Mouse (Mus musculus): ENCODE measurements around the gene Gm20388. TPM values are rescaled to one million over a fixed set of nuclear protein-coding genes. Genes with fewer than 3 reads are reported as not detected.

Gene Gm20388
- polyA plus RNA-seq, 1 experiment from 2014 or later = not detected

- WGBS = 79% methylated on average over 16 of the region's 16 CpGs
Observed at GRCm38 (mm10) chr8:120161658-120162403, 251.2 kb downstream of the Gm20388 start.

GRCm38 (mm10) chr8:120162404-120162752 lies 251.7 kb downstream of the Gm20388 start:
- DNase-seq (ENCODE audit: low spot score, missing footprints) (no peak), ATAC-seq (ENCODE audit: low FRiP score) (no peak)
- 86% methylated on average over 5 of the region's 5 CpGs for WGBS
- H3K9ac ChIP-seq (ENCODE audit: low read length) = no peak overlapping the region
- H3K4me3 ChIP-seq (ENCODE audit: low read depth, low read length) = no peak overlapping the region
- H3K27me3 ChIP-seq (ENCODE audit: control insufficient read depth, insufficient read depth, low read length) = no peaks in the 10 kb centered on the region; the same call in 1 of the 2 replicates
- no peaks in the 10 kb centered on the region for H3K36me3 ChIP-seq (ENCODE audit: control insufficient read depth, insufficient read depth, low read length)
- H3K4me1 ChIP-seq (ENCODE audit: control insufficient read depth, insufficient read depth, low read length) = no peaks in the 10 kb centered on the region
- H3K9me3 ChIP-seq (ENCODE audit: control insufficient read depth, low read length) = no peaks in the 10 kb centered on the region
- H3K4me2 ChIP-seq = no peak overlapping the region
- no peak overlapping the region for H3K27ac ChIP-seq (ENCODE audit: low read depth, low read length)

More at GRCm38 (mm10) chr8:120161658-120162403, 251.2 kb downstream of the Gm20388 start:
- Histone ChIP-seq H3K4me1 (ENCODE audit: control insufficient read depth, insufficient read depth, low read length) (no peaks in the 10 kb centered on the region), H3K36me3 (ENCODE audit: control insufficient read depth, insufficient read depth, low read length) (no peaks in the 10 kb centered on the region), H3K4me3 (ENCODE audit: low read depth, low read length) (no peak overlapping the region), H3K9ac (ENCODE audit: low read length) (no peak overlapping the region; the same call in 1 of the 2 replicates), H3K9me3 (ENCODE audit: control insufficient read depth, low read length) (no peaks in the 10 kb centered on the region), H3K27me3 (ENCODE audit: control insufficient read depth, insufficient read depth, low read length) (no peaks in the 10 kb centered on the region), H3K4me2 (no peak overlapping the region), H3K27ac (ENCODE audit: low read depth, low read length) (no peak overlapping the region)
- ATAC-seq (ENCODE audit: low FRiP score) (no peak), DNase-seq (ENCODE audit: low spot score, missing footprints) (no peak)

DNA sequence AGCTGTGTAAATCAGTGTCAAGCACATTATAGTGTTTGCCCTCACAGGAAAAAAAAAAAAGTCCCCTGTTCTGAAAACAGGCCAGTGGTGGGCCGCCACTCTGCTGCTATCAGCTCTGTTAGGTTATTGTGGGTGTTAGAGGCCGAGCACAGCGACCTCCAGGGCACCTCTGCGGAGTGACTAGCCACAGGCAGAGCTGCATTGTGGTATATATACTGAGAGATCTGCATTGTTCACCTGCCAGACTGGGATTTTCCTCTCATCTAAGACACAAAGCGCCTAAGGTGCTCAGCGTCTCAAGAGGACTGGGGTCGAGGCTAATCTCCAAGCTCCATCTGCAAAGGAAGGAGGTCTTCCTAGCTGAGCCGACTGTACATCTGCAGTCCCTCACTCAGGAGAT lies 252.7 kb downstream of the Gm20388 start:
- H3K9ac ChIP-seq (ENCODE audit: low read length) = no peak overlapping the region
- 64% methylated on average over 8 of the region's 8 CpGs for WGBS
- no peak overlapping the region for H3K4me2 ChIP-seq
- H3K36me3 ChIP-seq (ENCODE audit: control insufficient read depth, insufficient read depth, low read length) = no peaks in the 10 kb centered on the region
- H3K9me3 ChIP-seq (ENCODE audit: control insufficient read depth, low read length) = no peaks in the 10 kb centered on the region
- no peak for ATAC-seq (ENCODE audit: low FRiP score)
- no peak for DNase-seq (ENCODE audit: low spot score, missing footprints)
- H3K27me3 ChIP-seq (ENCODE audit: control insufficient read depth, insufficient read depth, low read length) = no peaks in the 10 kb centered on the region; the same call in 1 of the 2 replicates
- H3K4me3 ChIP-seq (ENCODE audit: low read depth, low read length) = no peak overlapping the region
- no peak overlapping the region for H3K27ac ChIP-seq (ENCODE audit: low read depth, low read length)
- peaks cover 5% of the 10 kb centered on the region; the same call in 1 of the 2 replicates for H3K4me1 ChIP-seq (ENCODE audit: control insufficient read depth, insufficient read depth, low read length)

DNA sequence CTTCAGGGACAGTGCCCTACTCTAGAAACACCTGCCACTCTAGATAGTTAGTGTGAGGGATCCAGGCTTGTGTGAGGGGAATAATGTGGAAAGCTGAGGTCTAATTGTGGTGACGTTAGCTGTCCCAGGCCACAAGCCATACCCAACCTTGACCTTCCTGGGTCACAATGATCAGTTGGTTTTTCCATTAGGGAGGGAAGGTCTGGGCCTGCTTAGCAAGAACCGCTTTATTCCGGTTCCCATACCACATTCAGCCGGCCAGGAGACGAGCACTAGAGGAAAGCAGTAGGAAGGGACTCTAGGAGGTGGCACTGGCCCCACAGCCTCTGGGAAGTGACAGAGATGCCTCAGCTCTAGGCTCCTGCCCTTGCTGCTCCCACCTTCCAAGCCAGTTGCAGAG lies 253.4 kb downstream of the Gm20388 start:
- 81% methylated on average over 5 of the region's 5 CpGs for WGBS
- no peaks in the 10 kb centered on the region; the same call in 1 of the 2 replicates for H3K27me3 ChIP-seq (ENCODE audit: control insufficient read depth, insufficient read depth, low read length)
- H3K4me1 ChIP-seq (ENCODE audit: control insufficient read depth, insufficient read depth, low read length) = peaks cover 5% of the 10 kb centered on the region; the same call in 1 of the 2 replicates

DNA sequence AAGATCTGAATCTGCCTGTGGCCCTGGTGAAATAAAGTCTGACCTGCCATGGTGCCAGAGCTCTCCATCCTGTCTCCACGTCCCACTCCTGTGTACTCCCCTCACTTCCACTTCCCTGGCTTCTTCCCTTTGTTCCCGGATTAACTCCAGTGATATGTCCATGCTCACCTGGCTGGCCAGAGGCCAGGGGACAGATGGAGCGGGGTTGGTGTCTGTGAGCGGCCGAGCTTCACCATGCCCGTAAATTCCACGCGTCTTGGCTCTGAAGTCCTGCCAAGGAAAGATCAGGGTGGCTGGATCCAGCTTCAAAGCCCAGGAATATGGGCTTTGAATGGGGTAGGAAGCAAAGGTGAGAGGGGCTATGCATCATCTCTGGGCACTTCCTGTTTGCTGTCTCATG lies 256.5 kb downstream of the Gm20388 start:
- no peaks in the 10 kb centered on the region for H3K36me3 ChIP-seq (ENCODE audit: control insufficient read depth, insufficient read depth, low read length)
- no peak overlapping the region for H3K4me3 ChIP-seq (ENCODE audit: low read depth, low read length)
- WGBS = 91% methylated on average over 8 of the region's 8 CpGs
- no peaks in the 10 kb centered on the region; the same call in 1 of the 2 replicates for H3K27me3 ChIP-seq (ENCODE audit: control insufficient read depth, insufficient read depth, low read length)
- peaks cover 10% of the 10 kb centered on the region; the same call in 1 of the 2 replicates for H3K4me1 ChIP-seq (ENCODE audit: control insufficient read depth, insufficient read depth, low read length)
- no peaks in the 10 kb centered on the region for H3K9me3 ChIP-seq (ENCODE audit: control insufficient read depth, low read length)
- H3K9ac ChIP-seq (ENCODE audit: low read length) = no peak overlapping the region
- no peak overlapping the region for H3K4me2 ChIP-seq
- H3K27ac ChIP-seq (ENCODE audit: low read depth, low read length) = no peak overlapping the region
- ATAC-seq (ENCODE audit: low FRiP score) = no peak
- DNase-seq (ENCODE audit: low spot score, missing footprints) = no peak

More for the DNA sequence above, 253.4 kb downstream of the Gm20388 start:
- Histone ChIP-seq H3K9ac (ENCODE audit: low read length) (no peak overlapping the region), H3K36me3 (ENCODE audit: control insufficient read depth, insufficient read depth, low read length) (no peaks in the 10 kb centered on the region), H3K4me3 (ENCODE audit: low read depth, low read length) (no peak overlapping the region), H3K4me2 (no peak overlapping the region), H3K9me3 (ENCODE audit: control insufficient read depth, low read length) (no peaks in the 10 kb centered on the region), H3K27ac (ENCODE audit: low read depth, low read length) (no peak overlapping the region)
- ATAC-seq (ENCODE audit: low FRiP score) (no peak), DNase-seq (ENCODE audit: low spot score, missing footprints) (no peak)

DNA sequence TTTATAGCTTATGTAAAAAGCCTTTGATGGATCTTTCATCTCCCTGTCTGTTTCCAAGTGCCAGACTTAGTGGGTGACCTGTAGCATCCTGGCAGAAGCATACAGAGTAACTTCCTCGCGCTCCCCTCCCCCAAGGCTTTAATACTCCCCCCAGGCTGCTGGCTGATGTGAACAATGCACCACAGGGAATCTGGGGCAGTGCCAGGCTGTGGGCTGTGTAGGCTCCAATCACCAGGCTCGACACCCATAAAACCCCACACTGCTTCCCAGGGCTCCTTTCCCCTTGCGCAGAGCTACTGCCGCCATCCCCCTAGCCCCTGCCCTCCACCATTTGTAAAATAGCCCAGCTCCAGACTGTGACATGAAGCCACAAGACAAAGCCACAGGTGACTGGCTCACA lies 257.2 kb downstream of the Gm20388 start:
- H3K27ac ChIP-seq (ENCODE audit: low read depth, low read length) = no peak overlapping the region
- no peaks in the 10 kb centered on the region for H3K36me3 ChIP-seq (ENCODE audit: control insufficient read depth, insufficient read depth, low read length)
- no peak overlapping the region for H3K4me2 ChIP-seq
- peak overlapping the region; percentile 4; the same call in 1 of the 2 replicates for H3K9ac ChIP-seq (ENCODE audit: low read length)
- peaks cover 10% of the 10 kb centered on the region; the same call in 1 of the 2 replicates for H3K4me1 ChIP-seq (ENCODE audit: control insufficient read depth, insufficient read depth, low read length)
- H3K27me3 ChIP-seq (ENCODE audit: control insufficient read depth, insufficient read depth, low read length) = no peaks in the 10 kb centered on the region; the same call in 1 of the 2 replicates
- no peak for ATAC-seq (ENCODE audit: low FRiP score)
- no peak for DNase-seq (ENCODE audit: low spot score, missing footprints)
- 32% methylated on average over 5 of the region's 5 CpGs for WGBS
- no peak overlapping the region for H3K4me3 ChIP-seq (ENCODE audit: low read depth, low read length)
- no peaks in the 10 kb centered on the region for H3K9me3 ChIP-seq (ENCODE audit: control insufficient read depth, low read length)

- Histone ChIP-seq H3K4me1 (ENCODE audit: control insufficient read depth, insufficient read depth, low read length) (peaks cover 10% of the 10 kb centered on the region; the same call in 1 of the 2 replicates), H3K9ac (ENCODE audit: low read length) (no peak overlapping the region), H3K9me3 (ENCODE audit: control insufficient read depth, low read length) (no peaks in the 10 kb centered on the region), H3K36me3 (ENCODE audit: control insufficient read depth, insufficient read depth, low read length) (no peaks in the 10 kb centered on the region), H3K27ac (ENCODE audit: low read depth, low read length) (no peak overlapping the region), H3K4me3 (ENCODE audit: low read depth, low read length) (no peak overlapping the region), H3K4me2 (no peak overlapping the region), H3K27me3 (ENCODE audit: control insufficient read depth, insufficient read depth, low read length) (no peaks in the 10 kb centered on the region; the same call in 1 of the 2 replicates)
- 30% methylated on average over 8 of the region's 8 CpGs for WGBS
- DNase-seq (ENCODE audit: low spot score, missing footprints) = no peak
- no peak for ATAC-seq (ENCODE audit: low FRiP score)
Observed at GRCm38 (mm10) chr8:120169119-120169518, 258.5 kb downstream of the Gm20388 start.

GRCm38 (mm10) chr8:120173195-120173594 lies 262.6 kb downstream of the Gm20388 start:
- ATAC-seq (ENCODE audit: low FRiP score) (no peak), DNase-seq (ENCODE audit: low spot score, missing footprints) (no peak)
- Histone ChIP-seq H3K4me1 (ENCODE audit: control insufficient read depth, insufficient read depth, low read length) (peaks cover 26% of the 10 kb centered on the region), H3K4me3 (ENCODE audit: low read depth, low read length) (no peak overlapping the region), H3K9ac (ENCODE audit: low read length) (no peak overlapping the region), H3K27ac (ENCODE audit: low read depth, low read length) (no peak overlapping the region), H3K27me3 (ENCODE audit: control insufficient read depth, insufficient read depth, low read length) (peaks cover 9% of the 10 kb centered on the region), H3K4me2 (no peak overlapping the region), H3K9me3 (ENCODE audit: control insufficient read depth, low read length) (no peaks in the 10 kb centered on the region), H3K36me3 (ENCODE audit: control insufficient read depth, insufficient read depth, low read length) (no peaks in the 10 kb centered on the region)
- WGBS = 63% methylated on average over 1 of the region's 1 CpGs

DNA sequence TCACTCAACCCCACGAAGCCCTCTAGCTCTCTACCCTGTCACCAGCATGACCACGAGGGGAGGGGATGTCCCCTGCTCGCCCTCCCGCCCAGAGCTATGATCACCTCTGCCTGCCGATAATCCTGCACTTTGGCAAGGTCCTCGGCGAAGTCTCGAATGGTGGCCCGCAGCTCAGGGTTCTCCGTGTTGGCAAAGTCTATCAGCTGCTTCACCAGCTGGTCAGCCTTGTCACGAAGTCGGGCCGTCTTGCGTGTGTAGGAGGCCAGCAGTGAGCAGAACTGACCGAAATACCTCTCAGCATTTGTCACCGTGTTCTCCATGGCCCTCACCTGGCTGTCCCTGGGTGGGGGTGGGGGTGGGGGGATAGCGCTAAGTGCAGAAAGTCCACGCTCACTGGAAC lies 264.0 kb downstream of the Gm20388 start:
- Histone ChIP-seq H3K9me3 (ENCODE audit: control insufficient read depth, low read length) (no peaks in the 10 kb centered on the region), H3K4me3 (ENCODE audit: low read depth, low read length) (no peak overlapping the region), H3K9ac (ENCODE audit: low read length) (no peak overlapping the region), H3K27me3 (ENCODE audit: control insufficient read depth, insufficient read depth, low read length) (peaks cover 9% of the 10 kb centered on the region), H3K4me1 (ENCODE audit: control insufficient read depth, insufficient read depth, low read length) (peaks cover 34% of the 10 kb centered on the region), H3K27ac (ENCODE audit: low read depth, low read length) (no peak overlapping the region; the same call in 1 of the 2 replicates), H3K4me2 (no peak overlapping the region), H3K36me3 (ENCODE audit: control insufficient read depth, insufficient read depth, low read length) (no peaks in the 10 kb centered on the region)
- WGBS = 52% methylated on average over 18 of the region's 18 CpGs
- DNase-seq (ENCODE audit: low spot score, missing footprints) (no peak), ATAC-seq (ENCODE audit: low FRiP score) (no peak)

All from midbrain, embryonic 11.5 days (tissue).